Mouse (Mus musculus) kidney, embryonic 15.5 days (tissue): ENCODE results near the gene Mnt. TPM values are rescaled to one million over a fixed set of nuclear protein-coding genes. Genes with fewer than 3 reads are reported as not detected.

Experiments
- ATAC-seq: fragments of 200-750 bp; cut with Nextera tagmentation; replicated peaks from 2 replicates; pipeline ENCODE4 v1.8.0; 2017; ENCODE audit warnings: moderate TSS enrichment; ENCODE audit not compliant: low FRiP score
- H3K27ac ChIP-seq: fragments of 300-500 bp; sonication (generic); 2 replicates; pipeline ENCODE4 v1.5.1; 2015; ENCODE audit warnings: mild to moderate bottlenecking, inconsistent platforms
- H3K27me3 ChIP-seq: fragments of 300-500 bp; sonication (generic); 2 replicates; pipeline ENCODE4 v1.6.1; 2015; ENCODE audit warnings: inconsistent platforms
- H3K36me3 ChIP-seq: fragments of 300-500 bp; sonication (generic); 2 replicates; pipeline ENCODE4 v1.6.1; 2015; ENCODE audit warnings: inconsistent platforms
- H3K4me1 ChIP-seq: fragments of 300-500 bp; sonication (generic); 2 replicates; pipeline ENCODE4 v1.6.1; 2015; ENCODE audit warnings: inconsistent platforms
- H3K4me2 ChIP-seq: fragments of 300-500 bp; sonication (generic); 2 replicates; pipeline ENCODE4 v1.6.1; 2015; ENCODE audit warnings: moderate library complexity, mild to moderate bottlenecking, inconsistent platforms
- H3K4me3 ChIP-seq: fragments of 300-500 bp; sonication (generic); replicated peaks from 2 replicates; pipeline ENCODE4 v1.5.1; 2015; ENCODE audit warnings: mild to moderate bottlenecking, inconsistent platforms
- H3K9ac ChIP-seq: fragments of 300-500 bp; sonication (generic); 2 replicates; pipeline ENCODE4 v1.6.1; 2015; ENCODE audit warnings: mild to moderate bottlenecking, inconsistent platforms
- H3K9me3 ChIP-seq: fragments of 300-500 bp; sonication (generic); replicated peaks from 2 replicates; pipeline ENCODE4 v1.6.1; 2016; ENCODE audit warnings: inconsistent platforms
- WGBS: fragments of 180-500 bp; shearing (Covaris S2); methylation state at CpG from one replicate; pipeline ENCODE4 v1.1.7; 2015; ENCODE audit warnings: mixed read lengths; 5-methylcytosine and 5-hydroxymethylcytosine counted together
- microRNA-seq: library from miRNA; unstranded; fragments of <30 nt; microRNA quantifications from one replicate; pipeline ENCODE4, GENCODE M21; 2016
- polyA plus RNA-seq: library from polyadenylated mRNA; unstranded; fragments of >200 nt; fragmentation: Nextera tagmentation; extraction: Ambion mirVana; gene quantifications from 2 replicates; pipeline ENCODE4 v1.2.1, GENCODE M21; 2015

The Mnt gene
- polyA plus RNA-seq, 1 experiment from 2014 or later, result 5.7 TPM

DNA sequence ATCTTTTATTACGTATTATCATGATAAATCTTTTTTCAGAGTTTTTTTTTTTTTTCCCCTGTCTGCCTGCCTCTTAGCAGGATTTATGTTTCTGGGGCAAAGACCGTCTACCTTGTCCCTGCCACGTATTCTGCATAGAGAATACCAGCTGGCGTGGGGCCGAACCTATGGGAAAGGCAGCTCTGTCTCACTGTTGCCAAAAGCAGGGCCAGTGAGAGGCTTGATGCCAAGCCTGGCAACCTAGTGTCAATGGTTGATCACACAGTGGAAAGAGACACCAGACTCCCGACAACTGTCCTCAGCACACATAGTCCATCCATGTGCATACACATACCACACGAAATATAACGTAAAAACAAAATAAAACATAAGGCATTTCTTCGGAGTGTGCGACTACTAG, 52.4 kb downstream of the Mnt start:
- Histone ChIP-seq H3K27me3 (no peaks in the 10 kb centered on the region), H3K4me1 (no peaks in the 10 kb centered on the region), H3K9me3 (no peaks in the 10 kb centered on the region), H3K36me3 (peaks cover 8% of the 10 kb centered on the region), H3K4me3 (no peak overlapping the region), H3K9ac (no peak overlapping the region), H3K27ac (no peak overlapping the region), H3K4me2 (no peak overlapping the region)
- ATAC-seq, result no peak
- WGBS, result 91% methylated on average over 10 of the region's 10 CpGs

DNA sequence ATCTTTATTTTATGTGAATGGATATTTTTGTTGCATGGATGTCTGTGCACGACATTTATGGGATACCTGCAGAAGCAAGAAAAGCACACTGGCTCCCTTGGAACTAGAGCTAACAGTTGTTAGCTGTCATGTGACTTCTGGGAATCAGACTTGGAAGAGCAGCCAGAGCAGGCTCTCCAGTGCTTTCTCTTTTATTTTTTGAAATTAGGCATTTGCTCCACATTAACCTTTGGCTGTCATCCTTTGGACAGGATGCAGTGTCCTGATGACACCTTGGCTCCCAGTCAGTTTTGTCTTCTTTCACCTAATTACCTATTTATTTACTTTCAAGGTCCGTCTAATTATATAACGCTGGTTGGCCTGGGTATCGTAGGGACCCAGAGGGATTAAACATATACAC, 63.9 kb downstream of the Mnt start:
- 87% methylated on average over 4 of the region's 4 CpGs for WGBS
- H3K4me3 ChIP-seq, result no peak overlapping the region
- H3K36me3 ChIP-seq, result peaks cover 6% of the 10 kb centered on the region
- no peaks in the 10 kb centered on the region for H3K9me3 ChIP-seq
- no peak overlapping the region for H3K4me2 ChIP-seq
- no peak overlapping the region for H3K9ac ChIP-seq
- H3K4me1 ChIP-seq, result peaks cover 18% of the 10 kb centered on the region
- no peak overlapping the region for H3K27ac ChIP-seq
- no peak for ATAC-seq
- H3K27me3 ChIP-seq, result no peaks in the 10 kb centered on the region

Small RNA genes within 50 kb of the gene (microRNA-seq; reads per million reads assigned to microRNA genes)
- gene Mir6926, result not detected

Other genes starting within 250 kb of the Mnt start
- gene Rap1gap2, start 220.0 kb upstream of the Mnt start, polyA plus RNA-seq, result 5.8 and 6.4 TPM in 2 replicates
- 0.19 and 0.38 TPM in 2 replicates for gene Ccdc92b, start 211.3 kb upstream of the Mnt start, polyA plus RNA-seq
- gene Cluh, start 181.4 kb upstream of the Mnt start, polyA plus RNA-seq, result 33.8 and 39.4 TPM in 2 replicates
- 42.0 and 50.1 TPM in 2 replicates for gene Pafah1b1, start 106.2 kb upstream of the Mnt start, polyA plus RNA-seq
- 54.8 and 55.4 TPM in 2 replicates for gene Mettl16, start 60.1 kb upstream of the Mnt start, polyA plus RNA-seq
- gene Sgsm2, start 66.1 kb downstream of the Mnt start, polyA plus RNA-seq, result 6.1 and 7.3 TPM in 2 replicates
- 50.6 and 51.4 TPM in 2 replicates for gene Tsr1, start 67.2 kb downstream of the Mnt start, polyA plus RNA-seq
- gene Smg6, start 94.9 kb downstream of the Mnt start, polyA plus RNA-seq, result 17.5 and 18.2 TPM in 2 replicates
- gene Srr, start 95.0 kb downstream of the Mnt start, polyA plus RNA-seq, result 23.5 and 24.4 TPM in 2 replicates